Mouse (Mus musculus) T-helper 17 cell (primary cell): ENCODE results near the gene Olfr273.
"Not testable (repeated sequence)": the region's sequence is repeated elsewhere in the genome, so short reads cannot be mapped to it uniquely, and the experiment has no call there.

Experiments
- in situ Hi-C, 2 experiments: fragments of 300-600 bp; cut with MboI, MseI; formaldehyde crosslinking; loops; 1 replicate in 1 of 2; 2 replicates in 1 of 2; pipeline ENCODE4 v1.15.1; 2025; ENCODE audit warnings: high pct_unique_total_duplicates in 2 of 2

Olfr273 gene

DNA sequence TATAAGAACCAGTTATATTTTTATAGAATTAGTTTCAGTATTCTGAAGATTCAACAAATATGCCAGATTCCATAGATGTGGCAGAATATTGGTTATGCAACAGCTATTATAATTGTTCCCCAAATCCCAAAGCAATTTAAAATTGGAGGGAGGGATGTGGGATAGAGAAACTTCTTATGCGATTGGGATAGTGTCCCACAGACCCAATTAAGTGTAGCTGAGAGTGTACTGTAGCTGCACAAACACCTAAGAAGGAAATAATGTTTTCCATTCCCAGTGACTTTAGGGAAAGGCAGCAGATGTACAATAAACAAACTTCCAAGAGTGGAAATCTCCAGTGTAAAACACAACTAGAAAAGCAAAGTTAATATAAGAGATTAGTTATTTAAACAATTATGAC, at the start of gene Olfr273:
TSS of gene Olfr273 (minus strand) at position 101 of the 400 bp plus-strand sequence.
- in situ Hi-C loops: no loop called here

DNA sequence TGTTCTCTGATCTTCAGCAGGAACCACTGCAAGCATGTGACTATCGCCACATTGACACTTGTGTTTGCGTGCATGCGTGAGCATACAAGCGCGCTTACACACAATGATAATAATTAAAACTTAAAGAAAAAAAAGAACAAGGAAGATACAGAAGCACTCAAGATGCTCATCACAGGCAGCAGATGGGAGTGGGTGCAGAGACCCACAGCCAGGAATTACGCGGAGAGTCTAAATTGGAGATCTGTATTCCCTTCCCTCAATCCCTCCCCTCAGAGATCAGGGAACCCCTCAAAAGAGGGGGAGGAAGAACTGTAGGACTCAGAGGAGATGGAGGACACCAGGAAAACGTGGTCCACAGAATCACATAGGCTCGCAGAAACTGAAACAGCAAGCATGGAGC, 5.1 kb upstream of the Olfr273 start:
- in situ Hi-C loops: no loop called here

DNA sequence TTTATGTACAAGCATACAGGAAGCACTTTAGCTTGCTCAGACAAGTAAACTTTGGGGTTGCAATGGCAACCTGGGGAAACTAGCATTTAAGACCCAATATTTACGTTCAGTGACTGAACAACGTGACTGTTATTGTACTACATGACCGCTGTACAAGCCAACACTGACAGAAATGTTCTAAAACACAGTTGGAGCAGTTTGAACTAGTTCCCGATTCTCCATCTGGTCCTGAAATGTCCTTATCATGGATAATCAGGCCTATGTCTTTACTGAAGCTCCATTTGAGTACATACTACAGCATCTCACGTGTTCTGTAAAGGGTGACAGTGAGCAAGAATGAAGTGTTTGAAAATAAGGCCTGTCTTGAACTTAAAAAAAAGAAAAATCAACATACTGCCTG, 9.4 kb downstream of the Olfr273 start:
- in situ Hi-C loops: no loop called here

DNA sequence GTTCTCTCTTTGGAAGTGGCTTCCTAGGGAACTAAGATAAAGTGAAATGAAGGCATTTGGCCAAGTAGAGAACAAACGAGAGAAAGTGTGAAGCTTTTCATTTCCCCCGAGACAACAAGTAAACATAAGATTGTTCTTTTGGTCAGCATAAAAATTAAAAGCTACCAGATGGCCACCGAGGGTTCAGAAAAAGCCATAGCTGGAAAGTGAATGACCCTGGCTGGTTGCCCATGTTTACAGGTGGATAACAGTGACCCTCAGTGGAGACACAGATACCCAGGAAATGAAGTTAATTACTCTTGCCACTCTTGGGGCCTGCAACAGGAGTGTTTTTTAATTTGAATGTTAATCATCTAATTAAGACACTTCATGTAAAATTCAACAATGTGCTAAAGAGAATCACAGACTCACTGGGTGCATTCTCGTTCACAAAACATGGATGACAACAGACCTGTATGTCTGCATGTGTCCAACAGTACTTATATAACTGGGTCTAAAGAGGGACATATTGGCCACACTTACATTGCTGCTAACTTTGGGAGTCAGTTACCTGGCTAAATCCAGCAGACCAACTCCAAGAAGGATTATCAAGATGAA, 9.9 kb downstream of the Olfr273 start:
- in situ Hi-C loops: no loop called here

DNA sequence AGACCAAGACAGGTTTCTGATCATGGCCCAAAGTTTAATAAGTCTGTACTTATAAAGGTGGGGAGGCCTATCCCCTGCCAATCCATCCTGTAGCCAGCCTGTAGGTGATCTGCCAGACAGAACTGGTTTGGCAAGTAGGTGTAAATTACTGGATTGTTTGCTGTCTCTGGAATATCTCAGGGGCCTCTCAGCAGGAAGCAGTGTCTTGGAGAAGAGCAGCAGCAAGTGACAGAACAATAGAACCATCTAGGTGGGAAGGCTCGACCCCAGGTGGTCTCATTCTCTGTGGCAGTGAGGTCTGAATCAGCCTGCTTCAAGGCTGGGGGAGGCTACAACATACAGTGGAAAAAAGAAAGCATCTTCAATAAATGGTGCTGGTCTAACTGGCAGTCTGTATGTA, 13.6 kb downstream of the Olfr273 start:
- in situ Hi-C loops: not testable (repeated sequence)

DNA sequence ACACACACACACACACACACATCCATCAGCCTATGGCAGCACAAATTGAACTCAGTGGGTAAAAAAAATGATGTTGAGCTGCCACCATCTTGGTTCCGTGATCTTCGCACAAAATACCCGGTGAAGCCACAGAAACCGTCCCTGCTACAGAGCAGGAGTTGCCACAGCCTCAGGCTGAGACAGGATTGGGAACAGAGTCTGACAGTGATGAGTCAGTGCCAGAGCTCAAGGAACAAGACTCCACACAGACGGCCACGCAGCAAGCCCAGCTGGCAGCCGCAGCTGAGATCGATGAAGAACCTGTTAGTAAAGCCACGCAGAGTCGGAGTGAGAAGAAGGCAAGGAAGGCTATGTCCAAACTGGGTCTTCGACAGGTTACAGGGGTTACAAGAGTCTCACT, 37.7 kb downstream of the Olfr273 start:
- in situ Hi-C loops: no loop called here

DNA sequence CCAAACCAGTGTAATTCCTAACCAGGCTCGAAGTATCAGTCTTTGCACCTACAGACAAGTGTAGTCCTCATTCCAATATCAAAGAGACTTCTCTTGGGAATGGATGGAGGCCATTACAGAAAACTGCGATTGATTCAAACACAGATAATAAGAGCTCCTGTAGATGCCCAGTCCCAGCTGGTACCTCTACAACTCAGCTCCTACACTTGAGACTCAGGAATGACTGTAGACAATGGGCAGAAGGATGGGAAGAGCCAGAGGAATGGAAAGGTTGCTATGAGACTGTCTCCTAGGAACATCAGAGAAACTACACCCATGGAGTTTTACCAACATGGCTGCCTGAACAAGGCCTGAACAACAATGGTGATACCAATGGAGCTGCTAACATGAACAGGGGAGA, 44.7 kb downstream of the Olfr273 start, which contains the start of gene Olfr275:
TSS of gene Olfr275 (plus strand) at position 301 of the 400 bp plus-strand sequence.
- in situ Hi-C loops: no loop called here

DNA sequence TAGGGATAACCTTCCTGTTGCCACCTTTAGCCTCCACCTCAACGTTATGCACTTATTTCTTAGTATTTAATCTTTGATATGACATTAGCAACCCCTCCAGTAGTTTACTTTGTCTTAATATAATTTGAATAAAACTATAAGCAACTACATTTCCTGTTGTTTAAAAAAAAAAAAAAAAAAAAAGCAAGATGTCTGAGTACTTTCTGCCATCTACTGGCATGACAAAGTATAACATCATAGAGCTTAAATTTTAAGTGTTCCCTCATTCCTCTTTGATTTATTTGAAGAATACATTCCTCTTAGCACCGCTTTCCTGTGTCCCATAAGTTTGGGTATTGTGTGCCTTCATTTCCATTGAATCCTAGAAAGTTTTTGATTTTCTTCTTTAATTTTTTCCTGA, 47.2 kb downstream of the Olfr273 start:
- in situ Hi-C loops: no loop called here
